Mouse (Mus musculus): ENCODE data around the gene Atp13a2. TPM values are rescaled to one million over a fixed set of nuclear protein-coding genes. Genes with fewer than 3 reads are reported as not detected.

Atp13a2 gene
- polyA plus RNA-seq (2014; fragmentation: Illumina TruSeq; extraction: RNeasy Lipid Tissue Mini Kit (QIAGEN cat#74804)): 3.6 TPM

GRCm38 (mm10) chr4:140986711-140987395, at the start of gene Atp13a2:
Atp13a2 (plus strand) TSS chr4:140986873.

DNA sequence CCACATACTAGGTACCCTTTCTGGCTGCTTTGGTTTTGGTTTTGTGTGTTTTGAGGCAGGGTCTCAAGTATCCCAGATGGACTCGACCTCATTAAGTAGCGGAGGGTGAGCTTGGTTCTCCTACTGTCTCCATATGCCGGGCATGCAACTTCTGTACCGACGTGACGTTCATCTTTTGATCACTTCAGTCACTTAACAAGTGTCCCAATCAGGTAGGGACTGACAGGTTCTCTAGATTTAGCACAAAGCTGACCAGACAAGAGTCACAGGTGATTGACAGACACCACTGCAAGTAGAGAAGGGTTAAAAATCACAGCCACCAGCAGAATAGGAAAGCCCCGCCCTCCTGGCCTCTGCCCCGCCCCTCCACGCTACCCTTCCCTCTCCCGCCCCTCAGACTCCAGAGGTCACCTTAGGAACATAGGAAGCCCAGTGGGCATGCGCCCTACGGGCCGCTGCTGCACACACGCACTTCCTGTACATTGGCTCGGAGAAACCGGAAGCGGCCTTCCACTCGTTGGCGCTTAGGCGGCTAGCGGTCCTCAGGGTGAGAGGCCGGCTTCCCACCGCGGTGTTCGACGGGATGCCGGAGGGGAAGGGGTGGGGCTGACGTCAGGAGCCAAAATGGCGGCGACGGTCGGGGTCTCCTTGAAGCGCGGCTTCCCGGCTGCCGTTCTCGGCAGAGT, 25.7 kb upstream of the Atp13a2 start, which contains the start of gene Sdhb:
TSS of gene Sdhb (plus strand) at position 423 of the 686 bp plus-strand sequence.

DNA sequence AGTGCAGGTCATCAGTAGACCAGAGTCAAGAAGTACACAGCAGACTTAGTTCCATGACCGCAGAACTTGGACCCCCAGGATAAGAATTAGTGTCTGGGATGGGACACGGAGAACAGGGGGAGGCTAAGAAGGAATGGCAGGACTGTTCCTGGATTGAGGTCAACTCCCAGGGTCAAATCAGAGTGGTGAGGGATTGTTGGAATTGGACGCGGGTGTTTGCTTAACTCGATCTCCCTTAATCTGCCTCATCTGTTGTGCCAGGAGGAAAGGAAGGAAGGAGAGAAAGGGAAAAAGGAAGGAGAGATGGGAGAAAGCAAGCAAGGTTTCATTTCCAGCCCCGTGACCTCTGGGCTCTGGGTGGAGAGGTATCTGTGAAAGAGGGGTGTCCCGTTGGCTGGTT, 23.4 kb downstream of the Atp13a2 start, which contains the start of gene Mfap2:
TSS of gene Mfap2 (plus strand) at position 301 of the 400 bp plus-strand sequence.

Other genes starting within 250 kb of the Atp13a2 start
- 16.1 TPM for gene Padi6, start 244.2 kb upstream of the Atp13a2 start, polyA plus RNA-seq (2014; fragmentation: Illumina TruSeq; extraction: RNeasy Lipid Tissue Mini Kit (QIAGEN cat#74804))
- not detected for gene Padi4, start 212.6 kb upstream of the Atp13a2 start, polyA plus RNA-seq (2014; fragmentation: Illumina TruSeq; extraction: RNeasy Lipid Tissue Mini Kit (QIAGEN cat#74804))
- not detected for gene Padi3, start 176.2 kb upstream of the Atp13a2 start, polyA plus RNA-seq (2014; fragmentation: Illumina TruSeq; extraction: RNeasy Lipid Tissue Mini Kit (QIAGEN cat#74804))
- gene Padi1, start 141.1 kb upstream of the Atp13a2 start, polyA plus RNA-seq (2014; fragmentation: Illumina TruSeq; extraction: RNeasy Lipid Tissue Mini Kit (QIAGEN cat#74804)): not detected
- gene Padi2, start 80.5 kb upstream of the Atp13a2 start, polyA plus RNA-seq (2014; fragmentation: Illumina TruSeq; extraction: RNeasy Lipid Tissue Mini Kit (QIAGEN cat#74804)): 0.20 TPM
- gene Sdhb, start 25.7 kb upstream of the Atp13a2 start, polyA plus RNA-seq (2014; fragmentation: Illumina TruSeq; extraction: RNeasy Lipid Tissue Mini Kit (QIAGEN cat#74804)): 31.6 TPM
- gene Mfap2, start 23.5 kb downstream of the Atp13a2 start, polyA plus RNA-seq (2014; fragmentation: Illumina TruSeq; extraction: RNeasy Lipid Tissue Mini Kit (QIAGEN cat#74804)): not detected
- gene Crocc, start 73.7 kb downstream of the Atp13a2 start, polyA plus RNA-seq (2014; fragmentation: Illumina TruSeq; extraction: RNeasy Lipid Tissue Mini Kit (QIAGEN cat#74804)): 0.88 TPM
- gene Necap2, start 91.5 kb downstream of the Atp13a2 start, polyA plus RNA-seq (2014; fragmentation: Illumina TruSeq; extraction: RNeasy Lipid Tissue Mini Kit (QIAGEN cat#74804)): 5.8 TPM
- not detected for gene Spata21, start 101.5 kb downstream of the Atp13a2 start, polyA plus RNA-seq (2014; fragmentation: Illumina TruSeq; extraction: RNeasy Lipid Tissue Mini Kit (QIAGEN cat#74804))
- 27.7 TPM for gene Szrd1, start 152.9 kb downstream of the Atp13a2 start, polyA plus RNA-seq (2014; fragmentation: Illumina TruSeq; extraction: RNeasy Lipid Tissue Mini Kit (QIAGEN cat#74804))
- 6.7 TPM for gene Fbxo42, start 161.0 kb downstream of the Atp13a2 start, polyA plus RNA-seq (2014; fragmentation: Illumina TruSeq; extraction: RNeasy Lipid Tissue Mini Kit (QIAGEN cat#74804))
- not detected for gene Rsg1, start 227.1 kb downstream of the Atp13a2 start, polyA plus RNA-seq (2014; fragmentation: Illumina TruSeq; extraction: RNeasy Lipid Tissue Mini Kit (QIAGEN cat#74804))

Measured in ovary, adult 10 weeks (tissue).